Mouse (Mus musculus): ENCODE measurements around the gene Qars. TPM values are rescaled to one million over a fixed set of nuclear protein-coding genes. Genes with fewer than 3 reads are reported as not detected.

Qars gene
- polyA plus RNA-seq, 1 experiment: 181 TPM

DNA sequence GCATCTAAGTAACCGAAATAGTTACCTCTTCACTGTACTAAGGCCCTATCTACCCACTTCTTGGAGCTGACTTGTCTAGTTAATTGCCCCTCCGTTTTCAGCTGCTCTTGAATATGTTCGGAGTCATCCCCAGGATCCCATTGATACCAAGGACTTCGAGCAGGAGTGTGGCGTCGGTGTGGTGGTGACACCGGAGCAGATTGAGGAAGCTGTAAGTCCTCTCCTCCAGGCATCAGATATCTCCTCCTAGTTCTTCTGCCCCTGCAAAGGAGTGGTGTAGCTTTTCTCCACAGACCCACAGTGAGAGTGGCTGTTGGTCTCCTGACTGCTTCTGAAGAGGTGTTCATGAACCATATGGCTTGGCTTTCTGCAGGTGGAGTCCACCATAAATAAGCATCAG lies 1.3 kb downstream of the Qars start:
- no peak for TF ChIP-seq CTCF (IDR thresholded peaks at IDR 0.05; ENCODE audit: borderline replicate concordance, extremely low read depth, insufficient read depth, insufficient read length)
- TF ChIP-seq POLR2A (IDR thresholded peaks at IDR 0.05; ENCODE audit: borderline replicate concordance, extremely low read depth, insufficient read depth, insufficient read length, poor library complexity, severe bottlenecking): no peak
- DNase-seq (ENCODE audit: low read depth): no peak

DNA sequence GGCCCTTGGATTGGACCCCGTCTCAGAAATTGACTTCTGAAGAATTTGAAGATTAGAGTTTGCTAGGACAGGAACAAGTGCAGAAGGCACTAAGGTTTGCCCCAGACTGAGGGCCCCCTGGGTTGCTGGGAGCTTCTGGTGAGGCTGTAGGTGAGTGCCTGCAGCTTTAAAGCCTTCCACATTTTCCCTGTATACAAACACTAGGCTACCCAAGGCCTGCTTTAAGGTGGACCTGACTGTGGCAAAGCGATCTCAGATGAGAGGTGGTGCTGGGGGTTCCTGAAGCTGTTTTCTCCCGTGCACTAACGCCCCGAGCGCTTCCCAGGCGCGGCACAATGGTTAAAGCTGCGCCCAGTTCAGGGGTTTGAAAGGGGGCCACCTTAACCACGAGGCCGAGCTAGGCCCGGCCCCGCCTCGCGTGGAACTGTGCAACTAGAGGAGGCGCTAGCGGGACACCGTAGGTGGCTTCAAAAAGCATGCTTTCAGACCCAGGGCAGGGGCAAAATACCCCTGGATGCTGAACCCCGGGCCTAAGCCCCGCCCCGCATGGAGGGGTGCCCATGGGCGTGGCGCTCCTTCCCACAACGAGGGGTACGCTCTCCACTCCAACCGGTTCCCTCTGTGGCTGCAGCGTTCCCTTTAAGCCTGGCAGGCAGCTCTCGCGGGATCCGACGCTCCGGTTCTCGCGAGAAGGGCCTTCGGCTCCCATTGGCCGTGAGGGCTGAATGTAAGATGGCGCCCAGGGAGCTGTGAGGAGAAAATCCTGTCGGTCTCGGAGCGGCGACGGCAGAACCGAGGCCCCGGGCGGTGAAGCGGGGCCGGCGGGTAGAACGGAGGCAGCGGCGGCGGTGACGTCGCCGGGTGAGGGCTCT lies 9.1 kb downstream of the Qars start, which contains the start of gene Qrich1:
Gene Qrich1 (plus strand): TSS at position 427 of the 872 bp plus-strand sequence.
- peak; percentile 99 for DNase-seq (ENCODE audit: low read depth)
- TF ChIP-seq POLR2A (IDR thresholded peaks at IDR 0.05; ENCODE audit: borderline replicate concordance, extremely low read depth, insufficient read depth, insufficient read length, poor library complexity, severe bottlenecking) (peak; percentile 67; the same call in 1 of the 2 replicates), CTCF (IDR thresholded peaks at IDR 0.05; ENCODE audit: borderline replicate concordance, extremely low read depth, insufficient read depth, insufficient read length) (no peak)

DNA sequence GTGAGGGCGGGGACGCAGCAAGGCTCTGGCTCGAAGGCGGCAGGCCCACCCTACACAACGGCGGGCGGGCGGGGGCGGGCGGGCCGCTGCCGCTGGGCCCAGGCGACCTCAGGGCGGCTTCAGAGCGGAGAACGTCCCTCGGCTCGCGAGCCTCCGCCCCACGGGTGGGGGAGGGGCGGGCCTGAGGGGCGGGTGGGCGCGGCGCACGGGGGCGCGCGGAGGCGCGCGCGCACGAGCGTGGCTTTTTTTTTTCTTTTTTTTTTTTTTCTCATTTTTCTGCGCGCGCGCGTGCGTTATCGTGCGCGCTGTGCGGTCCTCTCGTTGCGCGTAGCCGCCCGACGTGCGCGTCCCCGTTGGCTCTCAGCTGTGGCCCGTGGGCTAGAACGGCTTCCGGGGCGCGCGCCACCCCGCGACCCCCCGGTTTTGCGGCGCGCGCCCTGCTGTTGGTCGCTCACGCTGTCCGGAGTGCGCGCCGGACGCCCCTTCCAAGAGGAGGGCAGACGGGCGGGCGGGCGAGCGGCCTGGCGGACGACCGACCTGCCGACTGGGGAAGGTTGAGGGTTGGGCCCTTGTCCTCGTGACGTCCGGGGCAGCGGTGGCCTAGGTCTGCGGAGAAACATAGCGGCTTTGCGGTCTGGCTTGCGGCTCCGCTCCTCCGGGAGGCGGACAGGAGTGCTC lies 9.9 kb downstream of the Qars start:
- peak; percentile 95 for DNase-seq (ENCODE audit: low read depth)
- TF ChIP-seq CTCF (IDR thresholded peaks at IDR 0.05; ENCODE audit: borderline replicate concordance, extremely low read depth, insufficient read depth, insufficient read length) (no peak), POLR2A (IDR thresholded peaks at IDR 0.05; ENCODE audit: borderline replicate concordance, extremely low read depth, insufficient read depth, insufficient read length, poor library complexity, severe bottlenecking) (no peak)

DNA sequence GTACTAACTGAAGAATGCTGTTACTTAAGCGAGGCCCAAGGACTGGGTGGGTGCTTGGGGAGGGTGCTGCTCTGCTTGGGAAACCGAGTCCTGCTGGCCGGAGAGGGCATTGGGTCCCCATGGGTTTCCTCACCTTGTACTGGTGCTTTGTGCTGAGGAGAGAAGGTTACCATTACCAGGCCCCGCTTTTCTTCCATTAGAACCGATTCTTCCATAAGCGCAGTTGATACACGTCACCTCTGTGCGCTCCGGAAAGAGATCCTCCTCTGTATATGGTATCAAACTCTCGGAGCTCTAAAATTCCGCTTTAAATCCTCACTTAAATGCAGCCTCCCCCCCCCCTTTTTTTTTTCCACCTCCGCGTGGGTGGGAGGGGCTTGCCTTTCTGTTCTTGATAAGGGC lies 10.4 kb downstream of the Qars start:
- TF ChIP-seq POLR2A (IDR thresholded peaks at IDR 0.05; ENCODE audit: borderline replicate concordance, extremely low read depth, insufficient read depth, insufficient read length, poor library complexity, severe bottlenecking): no peak
- no peak for TF ChIP-seq CTCF (IDR thresholded peaks at IDR 0.05; ENCODE audit: borderline replicate concordance, extremely low read depth, insufficient read depth, insufficient read length)
- DNase-seq (ENCODE audit: low read depth): peak; percentile 79

DNA sequence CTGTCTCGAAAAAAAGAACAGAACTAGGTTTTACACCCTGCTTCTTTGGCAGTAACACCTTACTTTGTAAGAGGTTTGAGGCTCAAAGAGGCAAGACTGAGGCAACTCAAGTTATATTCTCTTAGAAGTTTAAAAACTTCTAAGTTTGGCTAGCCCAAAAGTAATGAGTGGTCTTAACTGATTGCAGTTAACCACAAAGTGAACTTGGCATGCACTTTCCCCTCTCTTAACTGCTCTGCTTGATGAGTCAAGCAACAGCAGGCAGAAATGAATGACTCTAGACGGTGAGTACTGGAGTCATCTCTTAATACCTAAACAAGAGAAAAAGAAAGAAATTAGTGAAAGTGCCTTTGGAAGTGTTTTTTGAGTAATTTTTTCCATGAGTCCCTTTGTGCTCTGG lies 14.1 kb downstream of the Qars start:
- peak; percentile 9 for DNase-seq (ENCODE audit: low read depth)
- no peak for TF ChIP-seq POLR2A (IDR thresholded peaks at IDR 0.05; ENCODE audit: borderline replicate concordance, extremely low read depth, insufficient read depth, insufficient read length, poor library complexity, severe bottlenecking)
- TF ChIP-seq CTCF (IDR thresholded peaks at IDR 0.05; ENCODE audit: borderline replicate concordance, extremely low read depth, insufficient read depth, insufficient read length): no peak

DNA sequence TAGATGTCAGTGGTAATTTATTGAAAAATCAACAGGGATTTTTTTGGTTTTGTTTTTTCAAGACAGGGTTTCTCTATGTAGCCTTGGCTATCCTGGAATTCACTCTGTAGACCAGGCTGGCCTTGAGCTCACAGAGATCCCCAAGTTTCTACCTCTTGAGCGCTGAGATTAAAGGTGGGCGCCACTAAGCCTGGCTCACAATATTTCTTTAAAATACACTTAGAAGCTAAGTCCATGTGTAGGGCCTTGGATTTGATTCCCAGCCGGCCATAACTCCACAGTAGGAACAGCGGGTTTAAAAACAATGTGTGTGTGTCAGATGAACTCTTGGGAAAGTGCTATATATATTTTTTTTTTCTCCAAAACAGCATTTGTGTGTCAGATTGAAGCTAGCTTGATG lies 15.8 kb downstream of the Qars start:
- TF ChIP-seq POLR2A (IDR thresholded peaks at IDR 0.05; ENCODE audit: borderline replicate concordance, extremely low read depth, insufficient read depth, insufficient read length, poor library complexity, severe bottlenecking): no peak
- no peak for TF ChIP-seq CTCF (IDR thresholded peaks at IDR 0.05; ENCODE audit: borderline replicate concordance, extremely low read depth, insufficient read depth, insufficient read length)
- no peak for DNase-seq (ENCODE audit: low read depth)

DNA sequence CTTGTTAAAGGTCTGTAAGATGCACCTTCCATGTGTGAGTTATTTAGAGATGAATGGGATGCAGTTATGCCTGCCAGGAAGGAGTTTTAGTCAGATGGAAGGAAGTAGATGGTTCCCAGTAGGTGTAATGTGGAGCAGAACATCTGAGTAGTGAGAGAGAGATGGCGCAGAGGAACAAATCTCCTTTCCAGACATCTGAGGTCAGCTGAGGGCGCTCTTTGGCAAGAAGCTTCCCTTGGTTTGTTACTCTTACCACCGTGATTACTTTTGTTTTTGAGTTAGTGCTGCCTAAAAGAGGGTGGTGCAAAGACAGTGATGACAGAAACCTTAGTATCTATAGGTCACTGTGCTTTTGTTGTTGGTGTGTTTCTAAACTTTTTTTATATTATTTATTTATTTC lies 17.9 kb downstream of the Qars start:
- no peak for TF ChIP-seq POLR2A (IDR thresholded peaks at IDR 0.05; ENCODE audit: borderline replicate concordance, extremely low read depth, insufficient read depth, insufficient read length, poor library complexity, severe bottlenecking)
- no peak for TF ChIP-seq CTCF (IDR thresholded peaks at IDR 0.05; ENCODE audit: borderline replicate concordance, extremely low read depth, insufficient read depth, insufficient read length)
- DNase-seq (ENCODE audit: low read depth): no peak

DNA sequence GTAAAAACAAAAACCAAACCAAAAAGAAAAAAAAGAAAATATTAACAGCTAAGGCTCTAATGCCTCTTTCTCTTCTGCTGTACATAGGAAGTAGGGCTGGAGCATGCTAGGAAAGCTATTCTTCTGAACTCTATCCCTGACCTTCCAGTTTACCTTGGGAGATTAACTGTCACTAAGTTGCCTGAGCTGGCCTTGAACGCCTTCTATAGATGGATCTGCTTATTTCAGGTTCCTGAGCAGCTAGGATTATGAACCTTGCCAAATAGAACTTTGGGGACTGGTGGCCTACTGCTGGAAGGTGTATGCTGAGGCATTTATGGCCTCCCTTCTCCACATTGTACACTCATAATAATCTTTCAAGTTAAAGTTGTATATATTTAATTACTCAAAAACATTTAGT lies 23.4 kb downstream of the Qars start:
- TF ChIP-seq POLR2A (IDR thresholded peaks at IDR 0.05; ENCODE audit: borderline replicate concordance, extremely low read depth, insufficient read depth, insufficient read length, poor library complexity, severe bottlenecking) (no peak), CTCF (IDR thresholded peaks at IDR 0.05; ENCODE audit: borderline replicate concordance, extremely low read depth, insufficient read depth, insufficient read length) (no peak)
- no peak for DNase-seq (ENCODE audit: low read depth)

DNA sequence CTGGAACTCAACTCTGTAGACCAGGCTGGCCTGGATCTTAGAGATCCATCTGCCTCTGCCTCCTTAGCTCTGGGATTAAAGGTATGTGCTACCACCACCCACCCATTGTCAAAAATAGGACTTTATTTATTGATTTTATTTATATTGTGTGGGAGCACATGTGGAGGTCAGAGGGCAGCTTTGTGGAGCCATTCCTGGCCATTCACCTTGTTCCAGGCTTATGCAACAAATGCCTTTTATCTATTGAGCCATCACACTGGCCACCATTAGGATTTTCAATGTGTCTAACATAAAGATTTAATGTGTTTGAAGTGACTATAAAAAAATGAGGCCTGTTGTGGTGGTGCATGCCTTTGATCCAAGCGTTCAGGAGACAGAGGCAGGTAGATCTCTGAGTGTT lies 24.0 kb downstream of the Qars start:
- no peak for DNase-seq (ENCODE audit: low read depth)
- TF ChIP-seq CTCF (IDR thresholded peaks at IDR 0.05; ENCODE audit: borderline replicate concordance, extremely low read depth, insufficient read depth, insufficient read length) (no peak), POLR2A (IDR thresholded peaks at IDR 0.05; ENCODE audit: borderline replicate concordance, extremely low read depth, insufficient read depth, insufficient read length, poor library complexity, severe bottlenecking) (no peak)

DNA sequence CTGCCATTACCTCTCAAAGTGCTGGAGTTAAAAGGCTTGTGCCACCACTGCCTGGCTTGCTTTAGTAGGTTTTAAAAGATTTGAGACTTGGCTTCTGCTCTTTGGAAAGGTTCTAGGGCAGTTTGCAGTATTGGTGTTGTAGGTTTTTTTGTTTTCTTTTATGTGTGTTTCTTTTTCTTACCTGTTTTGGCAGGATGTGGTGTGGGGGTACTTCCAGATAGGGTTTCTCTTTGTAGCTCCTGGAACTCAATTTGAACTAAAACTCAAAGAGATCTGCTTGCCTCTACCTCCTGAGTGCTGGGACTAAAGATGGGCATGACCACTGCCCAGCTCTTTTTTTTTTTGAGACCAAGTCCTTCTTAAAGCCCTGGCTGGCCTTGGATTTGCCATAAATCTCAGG lies 33.3 kb downstream of the Qars start:
- TF ChIP-seq CTCF (IDR thresholded peaks at IDR 0.05; ENCODE audit: borderline replicate concordance, extremely low read depth, insufficient read depth, insufficient read length) (no peak), POLR2A (IDR thresholded peaks at IDR 0.05; ENCODE audit: borderline replicate concordance, extremely low read depth, insufficient read depth, insufficient read length, poor library complexity, severe bottlenecking) (no peak)
- DNase-seq (ENCODE audit: low read depth): no peak

DNA sequence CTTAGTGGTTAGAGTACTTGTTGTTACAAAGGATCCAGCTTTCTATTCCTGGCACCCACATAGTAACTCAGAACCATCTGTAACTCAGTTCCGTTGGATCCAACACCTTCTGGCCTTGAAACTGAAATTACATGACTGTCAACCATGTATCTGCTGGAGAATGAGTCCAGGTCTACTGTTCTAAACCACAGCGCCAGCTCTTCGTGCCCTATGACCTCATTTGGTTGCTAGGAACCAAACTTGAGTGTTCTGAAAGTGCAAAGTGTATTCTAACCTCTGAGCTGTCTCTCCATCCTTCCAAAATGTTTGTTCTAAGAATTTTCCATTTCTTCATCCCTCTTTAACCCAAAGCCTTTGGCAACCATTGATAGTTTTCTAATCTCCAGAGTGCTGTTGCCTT lies 38.5 kb downstream of the Qars start:
- TF ChIP-seq POLR2A (IDR thresholded peaks at IDR 0.05; ENCODE audit: borderline replicate concordance, extremely low read depth, insufficient read depth, insufficient read length, poor library complexity, severe bottlenecking) (no peak), CTCF (IDR thresholded peaks at IDR 0.05; ENCODE audit: borderline replicate concordance, extremely low read depth, insufficient read depth, insufficient read length) (no peak)
- no peak for DNase-seq (ENCODE audit: low read depth)

Data from brain, embryonic 14.5 days (tissue).